Mouse (Mus musculus) granulocyte monocyte progenitor cell, adult 5-6 weeks (primary cell): Measurements from ENCODE around the gene D17H6S53E. TPM values are rescaled to one million over a fixed set of nuclear protein-coding genes. Genes with fewer than 3 reads are reported as not detected.
A peak's percentile ranks its signal among the peaks of the same experiment; 100 is the strongest.
"Not testable (repeated sequence)": the region's sequence is repeated elsewhere in the genome, so short reads cannot be mapped to it uniquely, and the experiment has no call there.

Experiments used
- ATAC-seq: replicated peaks from 2 replicates; pipeline ENCODE4 v1.8.0; 2016; ENCODE audit warnings: mild to moderate bottlenecking, moderate TSS enrichment, inconsistent platforms; ENCODE audit not compliant: poor library complexity, severe bottlenecking
- total RNA-seq, 2 experiments: library from RNA; stranded (forward) in 1 of 2; stranded (reverse) in 1 of 2; fragments of 200-712, 200-1000 nt in 1 of 2; fragments of >200 nt in 1 of 2; fragmentation: Nextera tagmentation in 1 of 2; gene quantifications; 2 replicates each; pipeline ENCODE4 v1.2.3; 2014 to 2017

Gene D17H6S53E
- total RNA-seq, 2 experiments from 2014 or later = 7.9 to 18.4 TPM

- ATAC-seq = no peak
Measured at GRCm38 (mm10) chr17:35100196-35100765, 25.9 kb upstream of the D17H6S53E start.

- ATAC-seq = no peak
Measured at GRCm38 (mm10) chr17:35101161-35101560, 25.0 kb upstream of the D17H6S53E start.

- ATAC-seq = no peak
Measured at GRCm38 (mm10) chr17:35102299-35102698, 23.9 kb upstream of the D17H6S53E start.

GRCm38 (mm10) chr17:35103221-35103690 lies 22.9 kb upstream of the D17H6S53E start:
- ATAC-seq = no peak

- ATAC-seq = no peak
Measured at GRCm38 (mm10) chr17:35104079-35104478, 22.1 kb upstream of the D17H6S53E start.

GRCm38 (mm10) chr17:35104754-35105153 lies 21.4 kb upstream of the D17H6S53E start:
- ATAC-seq = no peak

- no peak for ATAC-seq
Measured at GRCm38 (mm10) chr17:35105740-35106389, 20.3 kb upstream of the D17H6S53E start.

- ATAC-seq = no peak
Measured at GRCm38 (mm10) chr17:35106522-35106921, 19.7 kb upstream of the D17H6S53E start.

- no peak for ATAC-seq
Measured at GRCm38 (mm10) chr17:35108097-35108496, 18.1 kb upstream of the D17H6S53E start, which contains the start of gene Ly6g5c. Gene Ly6g5c (plus strand): TSS chr17:35108279.

- no peak for ATAC-seq
Measured at GRCm38 (mm10) chr17:35111774-35112173, 14.4 kb upstream of the D17H6S53E start.

- ATAC-seq = peak; percentile 63
Measured at GRCm38 (mm10) chr17:35115046-35116019, 10.8 kb upstream of the D17H6S53E start, which contains the start of gene Ly6g5b. Gene Ly6g5b (minus strand): TSS chr17:35115428.

- ATAC-seq = no peak
Measured at GRCm38 (mm10) chr17:35120745-35121142, 5.4 kb upstream of the D17H6S53E start.

GRCm38 (mm10) chr17:35121143-35121799 lies 4.9 kb upstream of the D17H6S53E start, which contains the start of gene Gpank1:
Gene Gpank1 (plus strand): TSS chr17:35121455.
- peak; percentile 85 for ATAC-seq

- peak; percentile 5; the same call in 1 of the 2 replicates for ATAC-seq
Measured at GRCm38 (mm10) chr17:35121871-35122303, 4.3 kb upstream of the D17H6S53E start, which contains the start of gene Csnk2b. Gene Csnk2b (minus strand): TSS chr17:35122053.

GRCm38 (mm10) chr17:35123287-35123686 lies 2.9 kb upstream of the D17H6S53E start:
- not testable (repeated sequence) for ATAC-seq

GRCm38 (mm10) chr17:35124261-35124896 lies 1.8 kb upstream of the D17H6S53E start:
- not testable (repeated sequence) for ATAC-seq

- peak; percentile 32; the same call in 1 of the 2 replicates for ATAC-seq
Measured at GRCm38 (mm10) chr17:35125081-35125480, 1.1 kb upstream of the D17H6S53E start.

- ATAC-seq = no peak
Measured at GRCm38 (mm10) chr17:35125578-35125977, 595 bp upstream of the D17H6S53E start.

- peak; percentile 38 for ATAC-seq
Measured at GRCm38 (mm10) chr17:35127017-35127416, 844 bp downstream of the D17H6S53E start.
